ENCODE assay signal across 8 mouse cellular contexts in the genomic region with DNA sequence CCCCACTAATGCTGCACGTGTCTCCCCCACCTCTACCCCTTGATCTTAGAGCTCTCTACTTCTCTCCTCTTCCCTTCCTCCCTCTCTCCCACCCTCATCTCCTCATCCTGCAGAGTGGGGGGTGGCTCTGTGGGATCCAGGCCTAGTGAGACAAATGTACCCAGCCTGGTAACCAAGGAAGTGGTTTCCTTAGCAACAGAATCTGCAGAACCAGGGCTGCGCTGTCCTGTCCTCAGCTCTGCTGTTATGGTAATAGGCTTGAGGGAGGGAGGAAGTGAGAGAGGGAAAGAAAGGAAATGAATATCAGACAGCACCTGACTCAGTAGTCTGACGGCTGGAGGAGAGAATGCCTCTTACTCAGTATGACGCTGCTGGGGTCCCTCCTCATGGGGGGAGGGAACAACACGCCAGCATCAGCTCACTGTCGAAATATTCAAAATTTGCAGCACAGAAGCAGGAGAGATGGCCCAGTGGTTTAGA. TPM values are rescaled to one million over a fixed set of nuclear protein-coding genes. Genes with fewer than 3 reads are reported as not detected.
A peak's percentile ranks its signal among the peaks of the same experiment; 100 is the strongest.
DNase-seq lines count a peak whose midpoint lies in the region; ATAC-seq and TF ChIP-seq lines count a peak whose summit lies in the region.

No protein-coding gene starts in this region.

- no peak overlapping the region for H3K4me2 ChIP-seq in heart, embryonic 12.5 days
- H3K4me2 ChIP-seq in midbrain, postnatal 0 days (ENCODE audit: low read depth, low read length, poor library complexity, severe bottlenecking) = no peak overlapping the region

- DNase-seq in heart, adult 8-10 months (ENCODE audit: low spot score) = no peak
- DNase-seq in fibroblast of lung, adult 2 months (ENCODE audit: low read depth) = peak; percentile 54
- peak; percentile 88 to 92 for DNase-seq in layer of hippocampus, adult 18-20 months (ENCODE audit: low spot score in 2 of 2)
- peak; percentile 91 for DNase-seq in midbrain, postnatal 0 days (ENCODE audit: low spot score)
- no peak for DNase-seq in gastrocnemius, postnatal 14 days
- no peak for DNase-seq in adrenal gland, postnatal 4 days (ENCODE audit: low spot score in 2 of 2)
- DNase-seq in heart, adult 11 months = no peak

- 0 out of 2 replicates have a peak, but pooled peaks cover 4% of the 10 kb centered on the region for H3K4me1 ChIP-seq in heart, embryonic 12.5 days (replicated peaks)
- peaks cover 23% of the 10 kb centered on the region for H3K4me1 ChIP-seq in midbrain, postnatal 0 days (ENCODE audit: insufficient read depth, low read length)

- H3K27me3 ChIP-seq in heart, embryonic 12.5 days (replicated peaks) = peaks cover 18% of the 10 kb centered on the region
- H3K27me3 ChIP-seq in midbrain, postnatal 0 days (ENCODE audit: insufficient read depth, low read length) = no peaks in the 10 kb centered on the region

- H3K9ac ChIP-seq in heart, embryonic 12.5 days = no peak overlapping the region
- no peak overlapping the region for H3K9ac ChIP-seq in midbrain, postnatal 0 days (replicated peaks; ENCODE audit: low read length, poor library complexity, severe bottlenecking)

- H3K4me3 ChIP-seq in heart, embryonic 12.5 days = no peak overlapping the region
- no peak overlapping the region for H3K4me3 ChIP-seq in midbrain, postnatal 0 days (ENCODE audit: low read depth, low read length)

- 0 out of 2 replicates have a peak, but pooled peaks cover 4% of the 10 kb centered on the region for H3K9me3 ChIP-seq in heart, embryonic 12.5 days (replicated peaks)
- no peaks in the 10 kb centered on the region for H3K9me3 ChIP-seq in midbrain, postnatal 0 days (ENCODE audit: low read length)

- intact Hi-C loops in gastrocnemius, postnatal 14 days (cut with DNase I; ENCODE audit: low total_unique reads) = no loop called here

- no peak overlapping the region for H3K27ac ChIP-seq in heart, embryonic 12.5 days (ENCODE audit: poor library complexity, severe bottlenecking)
- peak overlapping the region; percentile 85 for H3K27ac ChIP-seq in midbrain, postnatal 0 days (ENCODE audit: low read depth, low read length)

- no peak for TF ChIP-seq CTCF in midbrain, postnatal 0 days (IDR thresholded peaks at IDR 0.05)

- H3K36me3 ChIP-seq in heart, embryonic 12.5 days = no peaks in the 10 kb centered on the region
- peaks cover 4% of the 10 kb centered on the region; the same call in 1 of the 2 replicates for H3K36me3 ChIP-seq in midbrain, postnatal 0 days (ENCODE audit: insufficient read depth, low read length)

- whole genome bisulfite sequencing in heart, embryonic 12.5 days = 20% methylated on average over 6 of the region's 6 CpGs
- 0% methylated on average over 6 of the region's 6 CpGs for WGBS in midbrain, postnatal 0 days

- peak; percentile 4; the same call in 1 of the 2 replicates for ATAC-seq in heart, embryonic 12.5 days (ENCODE audit: insufficient number of reproducible peaks, low FRiP score)
- peak; percentile 91 for ATAC-seq in midbrain, postnatal 0 days (ENCODE audit: low FRiP score)

RNA-seq across cellular contexts. Expression of a gene that starts 58.4 kb away (rescaled TPM):
- polyA plus RNA-seq in heart, embryonic 12.5 days (2016; fragmentation: Nextera tagmentation; extraction: Ambion mirVana) = 1.4 and 1.8 TPM in 2 replicates
- total RNA-seq in heart, adult 8-10 months (2022) = 10 to 100 TPM; 14.8 to 30.1 (median 17.9) TPM
- total RNA-seq in layer of hippocampus, adult 18-20 months (2021) = 1 to 10 TPM; 4.6 to 4.8 TPM
- total RNA-seq in midbrain, postnatal 0 days (2014; rRNA removed) = 2.7 and 3.6 TPM in 2 replicates
- polyA plus RNA-seq in midbrain, postnatal 0 days (2015; fragmentation: Nextera tagmentation; extraction: Ambion mirVana) = 0.63 and 1.1 TPM in 2 replicates
- total RNA-seq in gastrocnemius, postnatal 14 days (2021) = 10 to 100 TPM; 14.6 to 14.8 TPM
- 10 to 100 TPM; 14.8 to 15.4 TPM for total RNA-seq in adrenal gland, postnatal 4 days (2021)

Comparison
In these comparisons a context has a peak if more than half of its experiments do, and no peak if none do; other contexts are left out.
1. DNase-seq: peak in fibroblast of lung, adult 2 months (single experiment), layer of hippocampus, adult 18-20 months (2 of 2) and midbrain, postnatal 0 days (single experiment); none in heart, adult 8-10 months (single experiment), gastrocnemius, postnatal 14 days (single experiment), adrenal gland, postnatal 4 days (0 of 2) and heart, adult 11 months (single experiment).